Mouse (Mus musculus) heart, embryonic 12.5 days (tissue): ENCODE measurements around the gene Spen. TPM values are rescaled to one million over a fixed set of nuclear protein-coding genes. Genes with fewer than 3 reads are reported as not detected.
A peak's percentile ranks its signal among the peaks of the same experiment; 100 is the strongest.

ENCODE experiments used
- ATAC-seq: fragments of 200-750 bp; cut with Nextera tagmentation; 2 replicates; pipeline ENCODE4 v1.8.0; 2017; ENCODE audit warnings: moderate TSS enrichment, moderate library complexity; ENCODE audit not compliant: insufficient number of reproducible peaks, low FRiP score
- H3K27ac ChIP-seq: fragments of 300-500 bp; sonication (generic); 2 replicates; pipeline ENCODE4 v1.5.1; 2016; ENCODE audit warnings: mild to moderate bottlenecking, moderate library complexity; ENCODE audit not compliant: poor library complexity, severe bottlenecking
- H3K27me3 ChIP-seq: fragments of 300-500 bp; sonication (generic); replicated peaks from 2 replicates; pipeline ENCODE4 v1.6.1; 2016; ENCODE audit warnings: mild to moderate bottlenecking, moderate library complexity
- H3K36me3 ChIP-seq: fragments of 300-500 bp; sonication (generic); 2 replicates; pipeline ENCODE4 v1.6.1; 2016; ENCODE audit warnings: mild to moderate bottlenecking, moderate library complexity
- H3K4me1 ChIP-seq: fragments of 300-500 bp; sonication (generic); replicated peaks from 2 replicates; pipeline ENCODE4 v1.6.1; 2016; ENCODE audit warnings: mild to moderate bottlenecking
- H3K4me2 ChIP-seq: fragments of 300-500 bp; sonication (generic); 2 replicates; pipeline ENCODE4 v1.6.1; 2016; ENCODE audit warnings: mild to moderate bottlenecking, moderate library complexity
- H3K4me3 ChIP-seq: fragments of 300-500 bp; sonication (generic); 2 replicates; pipeline ENCODE4 v1.5.1; 2016; ENCODE audit warnings: mild to moderate bottlenecking
- H3K9ac ChIP-seq: fragments of 300-500 bp; sonication (generic); 2 replicates; pipeline ENCODE4 v1.6.1; 2016; ENCODE audit warnings: mild to moderate bottlenecking, moderate library complexity
- H3K9me3 ChIP-seq: fragments of 300-500 bp; sonication (generic); replicated peaks from 2 replicates; pipeline ENCODE4 v1.6.1; 2016; ENCODE audit warnings: mild to moderate bottlenecking, moderate library complexity
- WGBS: fragments of 180-500 bp; shearing (Covaris S2); methylation state at CpG from one replicate; pipeline ENCODE4 v1.1.7; 2016; 5-methylcytosine and 5-hydroxymethylcytosine counted together
- polyA plus RNA-seq: library from polyadenylated mRNA; unstranded; fragments of >200 nt; fragmentation: Nextera tagmentation; extraction: Ambion mirVana; gene quantifications from 2 replicates; pipeline ENCODE4 v1.2.1, GENCODE M21; 2016

The Spen gene
- polyA plus RNA-seq, 1 experiment from 2014 or later = 9.1 TPM

GRCm38 (mm10) chr4:141419398-141420191 lies 118.8 kb downstream of the Spen start:
- Histone ChIP-seq H3K9ac (peak overlapping the region; percentile 70), H3K4me3 (no peak overlapping the region), H3K4me1 (peaks cover 36% of the 10 kb centered on the region), H3K27me3 (no peaks in the 10 kb centered on the region), H3K4me2 (peak overlapping the region; percentile 89), H3K36me3 (peaks cover 2% of the 10 kb centered on the region; the same call in 1 of the 2 replicates), H3K9me3 (no peaks in the 10 kb centered on the region), H3K27ac (peak overlapping the region; percentile 99)
- ATAC-seq = peak; percentile 8; the same call in 1 of the 2 replicates
- 50% methylated on average over 27 of the region's 27 CpGs for WGBS

Other genes with a start within 250 kb of the Spen start
- 5.3 and 6.1 TPM in 2 replicates for gene Epha2, start 237.4 kb downstream of the Spen start, polyA plus RNA-seq
- 0.93 and 1.1 TPM in 2 replicates for gene Fam131c, start 170.4 kb downstream of the Spen start, polyA plus RNA-seq
- 0.06 and 0.15 TPM in 2 replicates for gene Clcnka, start 139.9 kb downstream of the Spen start, polyA plus RNA-seq
- 0.78 and 1.2 TPM in 2 replicates for gene Clcnkb, start 122.6 kb downstream of the Spen start, polyA plus RNA-seq
- gene Hspb7, start 117.8 kb downstream of the Spen start, polyA plus RNA-seq = 186 and 208 TPM in 2 replicates
- not detected in 2 replicates for gene Srarp, start 102.5 kb downstream of the Spen start, polyA plus RNA-seq
- 24.9 and 25.3 TPM in 2 replicates for gene Zbtb17, start 93.9 kb downstream of the Spen start, polyA plus RNA-seq
- gene Fblim1, start 67.5 kb upstream of the Spen start, polyA plus RNA-seq = 70.1 and 70.6 TPM in 2 replicates
- gene Tmem82, start 80.0 kb upstream of the Spen start, polyA plus RNA-seq = 0.19 and 0.37 TPM in 2 replicates
- 0.21 and 0.24 TPM in 2 replicates for gene Slc25a34, start 85.2 kb upstream of the Spen start, polyA plus RNA-seq
- gene Plekhm2, start 126.3 kb upstream of the Spen start, polyA plus RNA-seq = 6.1 and 6.2 TPM in 2 replicates
- gene Rsc1a1, start 147.0 kb upstream of the Spen start, polyA plus RNA-seq = 0.82 TPM in 1 of 2 replicates, not detected in the other
- gene Ddi2, start 184.8 kb upstream of the Spen start, polyA plus RNA-seq = 24.8 and 24.9 TPM in 2 replicates
- 0.92 and 1.3 TPM in 2 replicates for gene Agmat, start 208.1 kb upstream of the Spen start, polyA plus RNA-seq